Mouse (Mus musculus) CH12.LX (cell line): Measurements from ENCODE around the gene Olfml1. TPM values are rescaled to one million over a fixed set of nuclear protein-coding genes. Genes with fewer than 3 reads are reported as not detected.

ENCODE experiments used
- DNase-seq: peaks from one replicate; pipeline ENCODE4 v3.0.0-alpha.2; 2013; ENCODE audit errors: extremely low read depth
- H3K27ac ChIP-seq: 2 replicates; pipeline ENCODE4 v1.5.1; 2012; ENCODE audit warnings: low read depth, mild to moderate bottlenecking, control low read depth, moderate library complexity; ENCODE audit not compliant: insufficient read depth
- H3K27me3 ChIP-seq: replicated peaks from 2 replicates; pipeline ENCODE3; 2012; ENCODE audit warnings: inconsistent platforms
- H3K36me3 ChIP-seq, 2 experiments: replicated peaks in 1 of 2; 2 replicates each; pipeline versions ENCODE3 to v1.6.1; 2012; ENCODE audit warnings: inconsistent platforms in 1 of 2, low read length in 1 of 2, mild to moderate bottlenecking in 1 of 2, mixed read lengths in 1 of 2, moderate library complexity in 1 of 2; ENCODE audit not compliant: control insufficient read depth in 1 of 2, insufficient read depth in 1 of 2
- H3K4me1 ChIP-seq, 2 experiments: 2 replicates each; pipeline ENCODE4 v1.6.1; 2012; ENCODE audit warnings: inconsistent platforms in 1 of 2, moderate library complexity in 1 of 2; ENCODE audit not compliant: insufficient read depth in 2 of 2, control insufficient read depth in 1 of 2
- H3K4me2 ChIP-seq: 2 replicates; pipeline ENCODE4 v1.6.1; 2012; ENCODE audit warnings: low read depth, mild to moderate bottlenecking, control low read depth; ENCODE audit not compliant: poor library complexity, insufficient read depth, severe bottlenecking
- H3K4me3 ChIP-seq, 3 experiments: fragments of 150-350 bp in 1 of 3; sonication (generic) in 1 of 3; replicated peaks in 1 of 3; 2 replicates each; pipeline versions ENCODE3 to v1.5.1; 2011 to 2012; ENCODE audit warnings: low read depth in 2 of 3, low read length in 2 of 3, mild to moderate bottlenecking in 2 of 3, moderate library complexity in 2 of 3, control low read depth in 1 of 3, improper control_type of control experiment in 1 of 3, inconsistent platforms in 1 of 3, mixed read lengths in 1 of 3; ENCODE audit not compliant: poor library complexity in 1 of 3
- H3K79me2 ChIP-seq: replicated peaks from 2 replicates; pipeline ENCODE4 v1.6.1; 2012; ENCODE audit warnings: mild to moderate bottlenecking, moderate library complexity; ENCODE audit not compliant: control insufficient read depth, poor library complexity, insufficient read depth, severe bottlenecking; ENCODE audit errors: extremely low read depth
- H3K9ac ChIP-seq: 2 replicates; pipeline ENCODE4 v1.6.1; 2012; ENCODE audit warnings: low read depth, mild to moderate bottlenecking, control low read depth, moderate library complexity; ENCODE audit not compliant: insufficient read depth
- H3K9me3 ChIP-seq: replicated peaks from 2 replicates; pipeline ENCODE3; 2012; ENCODE audit warnings: low read length, inconsistent platforms, mixed read lengths
- BHLHE40 ChIP-seq: IDR thresholded peaks from 2 replicates; pipeline ENCODE4 v1.6.1; 2011; ENCODE audit warnings: mild to moderate bottlenecking, low read depth, low read length, improper control_type of control experiment
- ELF1 ChIP-seq: IDR thresholded peaks from 2 replicates; pipeline ENCODE4 v1.6.1; 2014; ENCODE audit warnings: low read depth, mild to moderate bottlenecking, inconsistent platforms, low read length, improper control_type of control experiment
- ETS1 ChIP-seq: conservative IDR thresholded peaks from 2 replicates; pipeline ENCODE4 v1.6.1; 2012; ENCODE audit warnings: low read depth, mild to moderate bottlenecking, inconsistent platforms, low read length, improper control_type of control experiment, moderate library complexity
- IRF4 ChIP-seq: IDR thresholded peaks from 2 replicates; pipeline ENCODE4 v1.6.1; 2014; ENCODE audit warnings: low read depth, mild to moderate bottlenecking, inconsistent platforms, low read length, improper control_type of control experiment
- KAT2A ChIP-seq: IDR thresholded peaks from 2 replicates; pipeline ENCODE4 v1.6.1; 2012; ENCODE audit warnings: low read length, improper control_type of control experiment, inconsistent platforms; ENCODE audit not compliant: insufficient replicate concordance
- MAFK ChIP-seq: IDR thresholded peaks from 2 replicates; pipeline ENCODE4 v1.6.1; 2011; ENCODE audit warnings: low read length, improper control_type of control experiment; ENCODE audit not compliant: insufficient replicate concordance
- MAX ChIP-seq: IDR thresholded peaks from 2 replicates; pipeline ENCODE4 v1.6.1; 2011; ENCODE audit warnings: low read length, improper control_type of control experiment
- MXI1 ChIP-seq: IDR thresholded peaks from 2 replicates; pipeline ENCODE4 v1.6.1; 2011; ENCODE audit warnings: mild to moderate bottlenecking, low read depth, low read length, improper control_type of control experiment
- NELFE ChIP-seq: IDR thresholded peaks from 2 replicates; pipeline ENCODE4 v1.6.1; 2011; ENCODE audit warnings: low read depth, low read length, improper control_type of control experiment
- USF2 ChIP-seq: conservative IDR thresholded peaks from 2 replicates; pipeline ENCODE4 v1.6.1; 2011; ENCODE audit warnings: low read depth, low read length, improper control_type of control experiment
- ZC3H11A ChIP-seq: IDR thresholded peaks from 2 replicates; pipeline ENCODE4 v1.6.1; 2012; ENCODE audit warnings: low read depth, mild to moderate bottlenecking, inconsistent platforms, low read length, improper control_type of control experiment
- ZNF384 ChIP-seq: IDR thresholded peaks from 2 replicates; pipeline ENCODE4 v1.6.1; 2012; ENCODE audit warnings: low read depth, low read length, improper control_type of control experiment, inconsistent platforms
- dilution Hi-C: fragments of 300-500 bp; cut with MboI; formaldehyde crosslinking; loops from 2 replicates; pipeline ENCODE4 v1.14.3; 2020; ENCODE audit warnings: low sequenced_read_pairs; ENCODE audit not compliant: extremely low pct_unique_long_range_greater_than_20kb, extremely low pct_ligation_motif_present
- in situ Hi-C: fragments of 300-500 bp; cut with MboI; formaldehyde crosslinking; loops from 3 replicates; pipeline ENCODE4 v1.14.3; 2019; ENCODE audit warnings: low sequenced_read_pairs, low pct_ligation_motif_present, low pct_unique_long_range_greater_than_20kb, mixed read lengths
- polyA plus RNA-seq: library from polyadenylated mRNA; unstranded; fragments of >175 nt; gene quantifications from 2 replicates; pipeline ENCODE4 v1.2.1, GENCODE M21; 2012; ENCODE audit warnings: low read depth; ENCODE audit not compliant: insufficient read length
- total RNA-seq, 2 experiments: library from RNA; depleted of rRNA; stranded (reverse); fragments of 300-350 nt in 1 of 2; fragments of >200 nt in 1 of 2; gene quantifications; 2 replicates each; pipeline ENCODE4 v1.2.3; 2012 to 2014

The Olfml1 gene
- total and polyA plus RNA-seq, 3 experiments = not detected

- TF ChIP-seq MXI1 (0 out of 2 replicates have a peak, but pooled peaks have one; percentile 22), MAFK (peak; percentile 85), ZNF384 (peak; percentile 87), ELF1 (peak; percentile 41; the same call in 1 of the 2 replicates), MAX (peak; percentile 64; the same call in 1 of the 2 replicates), BHLHE40 (peak; percentile 89), USF2 (no peak)
These were observed 42.5 kb downstream of the Olfml1 start (continued) for GRCm38 (mm10) chr7:107609622-107610255.

- peak overlapping the region; percentile 20; the same call in 1 of the 2 replicates for H3K9ac ChIP-seq
- peaks cover 34 to 84% of the 10 kb centered on the region in 2 experiments for H3K4me1 ChIP-seq
- no peaks in the 10 kb centered on the region for H3K27me3 ChIP-seq
- H3K9me3 ChIP-seq = no peaks in the 10 kb centered on the region
- dilution Hi-C loops (no loop called here), in situ Hi-C loops (no loop called here)
- TF ChIP-seq MAFK (peak; percentile 90), ETS1 (no peak)
- H3K4me2 ChIP-seq = no peak overlapping the region
- no peak overlapping the region for H3K4me3 ChIP-seq
- no peak for DNase-seq
- H3K36me3 ChIP-seq = peaks cover 17 to 65% of the 10 kb centered on the region in 2 experiments
- H3K27ac ChIP-seq = peak overlapping the region; percentile 98
- peaks cover 58% of the 10 kb centered on the region for H3K79me2 ChIP-seq
These were observed 43.6 kb downstream of the Olfml1 start for GRCm38 (mm10) chr7:107610880-107611279.

- Histone ChIP-seq H3K9me3 (peaks cover 3% of the 10 kb centered on the region), H3K27ac (no peak overlapping the region), H3K4me2 (no peak overlapping the region), H3K4me1 (peaks cover 31 to 91% of the 10 kb centered on the region in 2 experiments), H3K4me3 (no peak overlapping the region), H3K79me2 (peaks cover 31% of the 10 kb centered on the region), H3K36me3 (peaks cover 5 to 58% of the 10 kb centered on the region in 2 experiments), H3K9ac (no peak overlapping the region), H3K27me3 (no peaks in the 10 kb centered on the region)
- DNase-seq = peak; percentile 52
- in situ Hi-C loops (no loop called here), dilution Hi-C loops (no loop called here)
- no peak for TF ChIP-seq ZC3H11A
- no peak for TF ChIP-seq KAT2A
- TF ChIP-seq IRF4 = 0 out of 2 replicates have a peak, but pooled peaks have one; percentile 12
- TF ChIP-seq NELFE = no peak
These were observed 51.1 kb downstream of the Olfml1 start for GRCm38 (mm10) chr7:107618028-107618992.
